Mouse (Mus musculus) testis, adult 2 months (tissue): ENCODE measurements around the gene Lrrc26.

Experiments used
- CTCF ChIP-seq: fragments of 200-500 bp; IDR thresholded peaks from 2 replicates; pipeline ENCODE4 v1.5.1; 2012; ENCODE audit warnings: low read depth, mild to moderate bottlenecking, inconsistent platforms, low read length, moderate library complexity; ENCODE audit not compliant: control insufficient read depth, insufficient read depth, insufficient replicate concordance
- POLR2A ChIP-seq: fragments of 200-500 bp; IDR thresholded peaks from 2 replicates; pipeline ENCODE4 v1.6.1; 2012; ENCODE audit warnings: low read depth, mild to moderate bottlenecking, inconsistent platforms, low read length, moderate library complexity; ENCODE audit not compliant: control insufficient read depth

DNA sequence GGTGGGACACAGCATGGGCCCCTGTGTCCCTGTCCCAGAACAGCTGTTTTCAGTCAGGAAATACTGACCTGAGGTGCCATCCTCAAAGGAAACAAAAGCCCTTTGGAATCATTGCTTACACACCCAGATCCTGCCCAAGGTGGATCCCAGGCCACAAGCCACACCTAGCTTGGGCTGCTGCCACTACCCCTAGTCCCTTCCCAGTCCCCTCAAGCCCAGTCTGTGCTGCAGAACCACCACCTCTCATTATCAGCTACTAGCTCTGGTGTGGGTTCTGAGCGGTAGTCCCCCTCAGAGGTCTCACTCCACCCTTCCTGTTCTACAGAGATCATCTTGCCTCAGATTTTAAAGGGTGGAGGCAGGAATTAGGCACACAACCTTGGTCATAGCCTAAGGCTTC, 3.4 kb upstream of the Lrrc26 start:
- no peak for TF ChIP-seq CTCF
- no peak for TF ChIP-seq POLR2A
